Mouse (Mus musculus): ENCODE results near the gene Zfp292. TPM values are rescaled to one million over a fixed set of nuclear protein-coding genes. Genes with fewer than 3 reads are reported as not detected.

Zfp292 gene
- total and polyA plus RNA-seq, 2 experiments, result 0.87 to 11.8 TPM

- H3K27me3 ChIP-seq (ENCODE audit: control insufficient read depth, insufficient read depth, low read length), result peaks cover 4% of the 10 kb centered on the region; the same call in 1 of the 2 replicates
- H3K4me1 ChIP-seq (ENCODE audit: control insufficient read depth, insufficient read depth, low read length), result peaks cover 9% of the 10 kb centered on the region; the same call in 1 of the 2 replicates
- no peak overlapping the region; the same call in 1 of the 2 replicates for H3K9ac ChIP-seq (ENCODE audit: low read depth, low read length)
- TF ChIP-seq CTCF (IDR thresholded peaks at IDR 0.05; ENCODE audit: low read depth, low read length), result no peak
- no peak for TF ChIP-seq POLR2A (IDR thresholded peaks at IDR 0.05; ENCODE audit: extremely low read depth, insufficient read depth, low read length)
- 17% methylated on average over 7 of the region's 7 CpGs for WGBS
- no peaks in the 10 kb centered on the region for H3K36me3 ChIP-seq (ENCODE audit: control insufficient read depth, insufficient read depth, low read length)
- peaks cover 2% of the 10 kb centered on the region; the same call in 1 of the 2 replicates for H3K79me2 ChIP-seq (ENCODE audit: control insufficient read depth, insufficient read depth, low read length)
- peak overlapping the region; percentile 80 for H3K4me3 ChIP-seq (ENCODE audit: insufficient read depth, low read depth, low read length)
- H3K27ac ChIP-seq (replicated peaks; ENCODE audit: insufficient read depth, low read depth, low read length), result no peak overlapping the region
- no peak for DNase-seq (ENCODE audit: extremely low read depth, low read depth, low spot score)
These were observed 4.5 kb upstream of the Zfp292 start for GRCm38 (mm10) chr4:34887295-34887694.

GRCm38 (mm10) chr4:34886490-34887111 is 3.8 kb upstream of the Zfp292 start:
- under 1% methylated on average over 48 of the region's 48 CpGs for WGBS
- peaks cover 4% of the 10 kb centered on the region; the same call in 1 of the 2 replicates for H3K27me3 ChIP-seq (ENCODE audit: control insufficient read depth, insufficient read depth, low read length)
- peaks cover 5% of the 10 kb centered on the region; the same call in 1 of the 2 replicates for H3K79me2 ChIP-seq (ENCODE audit: control insufficient read depth, insufficient read depth, low read length)

GRCm38 (mm10) chr4:34885631-34886351 is 3.0 kb upstream of the Zfp292 start:
- Histone ChIP-seq H3K4me1 (ENCODE audit: control insufficient read depth, insufficient read depth, low read length) (peaks cover 9% of the 10 kb centered on the region; the same call in 1 of the 2 replicates), H3K79me2 (ENCODE audit: control insufficient read depth, insufficient read depth, low read length) (peaks cover 8% of the 10 kb centered on the region; the same call in 1 of the 2 replicates), H3K4me3 (ENCODE audit: insufficient read depth, low read depth, low read length) (no peak overlapping the region), H3K9ac (ENCODE audit: low read depth, low read length) (no peak overlapping the region), H3K27ac (replicated peaks; ENCODE audit: insufficient read depth, low read depth, low read length) (no peak overlapping the region), H3K27me3 (ENCODE audit: control insufficient read depth, insufficient read depth, low read length) (no peaks in the 10 kb centered on the region; the same call in 1 of the 2 replicates), H3K36me3 (ENCODE audit: control insufficient read depth, insufficient read depth, low read length) (no peaks in the 10 kb centered on the region)
- 84% methylated on average over 9 of the region's 9 CpGs for WGBS
- DNase-seq (ENCODE audit: extremely low read depth, low read depth, low spot score), result no peak
- no peak for TF ChIP-seq POLR2A (IDR thresholded peaks at IDR 0.05; ENCODE audit: extremely low read depth, insufficient read depth, low read length)
- TF ChIP-seq CTCF (IDR thresholded peaks at IDR 0.05; ENCODE audit: low read depth, low read length), result no peak

More at GRCm38 (mm10) chr4:34886490-34887111, 3.8 kb upstream of the Zfp292 start:
- DNase-seq (ENCODE audit: extremely low read depth, low read depth, low spot score), result peak; percentile 43
- 0 out of 2 replicates have a peak, but pooled peaks have one; percentile 8 for TF ChIP-seq POLR2A (IDR thresholded peaks at IDR 0.05; ENCODE audit: extremely low read depth, insufficient read depth, low read length)
- TF ChIP-seq CTCF (IDR thresholded peaks at IDR 0.05; ENCODE audit: low read depth, low read length), result no peak
- Histone ChIP-seq H3K27ac (replicated peaks; ENCODE audit: insufficient read depth, low read depth, low read length) (peak overlapping the region; percentile 13), H3K36me3 (ENCODE audit: control insufficient read depth, insufficient read depth, low read length) (no peaks in the 10 kb centered on the region), H3K4me3 (ENCODE audit: insufficient read depth, low read depth, low read length) (peak overlapping the region; percentile 80), H3K4me1 (ENCODE audit: control insufficient read depth, insufficient read depth, low read length) (peaks cover 9% of the 10 kb centered on the region; the same call in 1 of the 2 replicates), H3K9ac (ENCODE audit: low read depth, low read length) (peak overlapping the region; percentile 82)

- 5% methylated on average over 16 of the region's 16 CpGs for WGBS
These were observed 738 bp upstream of the Zfp292 start for GRCm38 (mm10) chr4:34883366-34884029.

GRCm38 (mm10) chr4:34882291-34882769 is 430 bp downstream of the Zfp292 start:
- WGBS, result under 1% methylated on average over 57 of the region's 58 CpGs
- Histone ChIP-seq H3K79me2 (ENCODE audit: control insufficient read depth, insufficient read depth, low read length) (peaks cover 24% of the 10 kb centered on the region), H3K4me1 (ENCODE audit: control insufficient read depth, insufficient read depth, low read length) (peaks cover 15% of the 10 kb centered on the region), H3K4me3 (ENCODE audit: insufficient read depth, low read depth, low read length) (peak overlapping the region; percentile 97), H3K27me3 (ENCODE audit: control insufficient read depth, insufficient read depth, low read length) (no peaks in the 10 kb centered on the region), H3K9ac (ENCODE audit: low read depth, low read length) (peak overlapping the region; percentile 87), H3K36me3 (ENCODE audit: control insufficient read depth, insufficient read depth, low read length) (no peaks in the 10 kb centered on the region), H3K27ac (replicated peaks; ENCODE audit: insufficient read depth, low read depth, low read length) (peak overlapping the region; percentile 71)
- DNase-seq (ENCODE audit: extremely low read depth, low read depth, low spot score), result no peak
- no peak for TF ChIP-seq CTCF (IDR thresholded peaks at IDR 0.05; ENCODE audit: low read depth, low read length)
- no peak for TF ChIP-seq POLR2A (IDR thresholded peaks at IDR 0.05; ENCODE audit: extremely low read depth, insufficient read depth, low read length)

More at GRCm38 (mm10) chr4:34883366-34884029, 738 bp upstream of the Zfp292 start:
- peaks cover 20% of the 10 kb centered on the region for H3K79me2 ChIP-seq (ENCODE audit: control insufficient read depth, insufficient read depth, low read length)
- no peaks in the 10 kb centered on the region for H3K36me3 ChIP-seq (ENCODE audit: control insufficient read depth, insufficient read depth, low read length)
- peak overlapping the region; percentile 97; the same call in 1 of the 2 replicates for H3K4me3 ChIP-seq (ENCODE audit: insufficient read depth, low read depth, low read length)
- no peak overlapping the region for H3K9ac ChIP-seq (ENCODE audit: low read depth, low read length)
- peaks cover 16% of the 10 kb centered on the region for H3K4me1 ChIP-seq (ENCODE audit: control insufficient read depth, insufficient read depth, low read length)
- TF ChIP-seq POLR2A (IDR thresholded peaks at IDR 0.05; ENCODE audit: extremely low read depth, insufficient read depth, low read length) (no peak), CTCF (IDR thresholded peaks at IDR 0.05; ENCODE audit: low read depth, low read length) (no peak)
- H3K27me3 ChIP-seq (ENCODE audit: control insufficient read depth, insufficient read depth, low read length), result no peaks in the 10 kb centered on the region
- peak; percentile 79 for DNase-seq (ENCODE audit: extremely low read depth, low read depth, low spot score)
- peak overlapping the region; percentile 71 for H3K27ac ChIP-seq (replicated peaks; ENCODE audit: insufficient read depth, low read depth, low read length)
